Mouse (Mus musculus) hindbrain, embryonic 13.5 days (tissue): Measurements from ENCODE around the gene Cartpt. TPM values are rescaled to one million over a fixed set of nuclear protein-coding genes. Genes with fewer than 3 reads are reported as not detected.

ENCODE experiments used
- ATAC-seq: fragments of 200-750 bp; cut with Nextera tagmentation; 2 replicates; pipeline ENCODE4 v1.8.0; 2017; ENCODE audit warnings: moderate TSS enrichment; ENCODE audit not compliant: low FRiP score
- H3K27ac ChIP-seq: fragments of 300-500 bp; sonication (generic); 2 replicates; pipeline ENCODE4 v1.5.1; 2015; ENCODE audit warnings: inconsistent platforms, mild to moderate bottlenecking, moderate library complexity
- H3K27me3 ChIP-seq: fragments of 300-500 bp; sonication (generic); 2 replicates; pipeline ENCODE4 v1.6.1; 2015; ENCODE audit warnings: mild to moderate bottlenecking, inconsistent platforms
- H3K36me3 ChIP-seq: fragments of 300-500 bp; sonication (generic); 2 replicates; pipeline ENCODE4 v1.6.1; 2015; ENCODE audit warnings: mild to moderate bottlenecking, inconsistent platforms
- H3K4me1 ChIP-seq: fragments of 300-500 bp; sonication (generic); replicated peaks from 2 replicates; pipeline ENCODE4 v1.6.1; 2015; ENCODE audit warnings: inconsistent platforms
- H3K4me2 ChIP-seq: fragments of 300-500 bp; sonication (generic); 2 replicates; pipeline ENCODE4 v1.6.1; 2015; ENCODE audit warnings: inconsistent platforms, mild to moderate bottlenecking, moderate library complexity
- H3K4me3 ChIP-seq: fragments of 300-500 bp; sonication (generic); 2 replicates; pipeline ENCODE4 v1.5.1; 2015; ENCODE audit warnings: mild to moderate bottlenecking, inconsistent platforms
- H3K9ac ChIP-seq: fragments of 300-500 bp; sonication (generic); 2 replicates; pipeline ENCODE4 v1.6.1; 2015; ENCODE audit warnings: mild to moderate bottlenecking, inconsistent platforms
- H3K9me3 ChIP-seq: fragments of 300-500 bp; sonication (generic); 2 replicates; pipeline ENCODE4 v1.6.1; 2016; ENCODE audit warnings: inconsistent platforms
- WGBS: fragments of 180-500 bp; shearing (Covaris S2); methylation state at CpG from one replicate; pipeline ENCODE4 v1.1.7; 2015; 5-methylcytosine and 5-hydroxymethylcytosine counted together
- polyA plus RNA-seq: library from polyadenylated mRNA; unstranded; fragments of >200 nt; fragmentation: Nextera tagmentation; extraction: Ambion mirVana; gene quantifications from 2 replicates; pipeline ENCODE4 v1.2.1, GENCODE M21; 2015

The Cartpt gene
- 18.8 and 24.4 TPM in 2 replicates for polyA plus RNA-seq

DNA sequence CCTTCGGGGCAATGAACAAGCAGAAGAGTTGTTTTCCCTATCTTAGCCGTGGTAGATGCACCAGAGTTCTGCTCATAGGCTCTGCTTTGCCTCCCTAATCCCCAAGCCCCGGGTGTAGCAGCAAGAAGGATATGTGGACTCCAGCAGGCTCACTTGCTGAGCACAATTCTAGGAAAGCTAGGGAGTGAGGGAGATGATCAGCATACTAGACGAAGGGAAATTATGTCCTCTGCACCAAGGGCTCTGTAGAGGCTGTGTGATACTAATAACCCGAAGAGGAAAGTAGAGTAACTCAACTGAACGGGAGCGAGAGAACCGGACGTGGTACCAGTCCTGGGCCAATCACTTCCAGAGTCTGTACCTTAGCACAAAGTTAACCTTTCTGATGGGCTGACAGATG lies at the start of gene Cartpt:
Gene Cartpt (minus strand): TSS at position 127 of the 400 bp plus-strand sequence.
- Histone ChIP-seq H3K4me2 (peak within 1 kb of the TSS; percentile 71), H3K27me3 (peaks cover 45% of the 10 kb centered on the region), H3K4me1 (peaks cover 17% of the 10 kb centered on the region), H3K9ac (peak within 1 kb of the TSS; percentile 64), H3K4me3 (peak within 1 kb of the TSS; percentile 43), H3K9me3 (no peaks in the 10 kb centered on the region), H3K27ac (no peak within 1 kb of the TSS), H3K36me3 (no peaks in the 10 kb centered on the region)
- ATAC-seq, result peak; percentile 32; the same call in 1 of the 2 replicates
- WGBS, result 37% methylated on average over 9 of the region's 9 CpGs

DNA sequence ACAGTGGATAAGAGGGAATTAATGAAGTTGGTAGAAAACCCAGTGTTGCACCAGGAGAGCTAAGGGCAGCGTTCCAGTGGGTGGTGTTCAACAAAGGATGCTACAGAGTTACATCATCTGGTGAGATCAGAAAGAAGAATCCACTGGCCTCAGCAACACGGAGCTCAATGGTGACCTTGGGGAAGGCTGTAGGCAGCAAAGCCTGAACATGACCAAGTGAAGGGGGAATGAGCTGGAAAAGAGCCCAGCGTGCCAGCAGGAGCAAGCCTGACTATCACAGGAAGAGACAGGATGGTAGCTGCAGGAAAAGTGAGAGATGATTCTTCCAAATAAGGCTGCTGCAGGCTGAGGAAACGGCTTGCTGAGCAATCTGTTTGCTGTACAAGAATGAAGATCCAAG lies 46.5 kb upstream of the Cartpt start:
- no peak for ATAC-seq
- H3K27ac ChIP-seq, result no peak overlapping the region
- no peaks in the 10 kb centered on the region for H3K27me3 ChIP-seq
- 82% methylated on average over 4 of the region's 4 CpGs for WGBS
- no peaks in the 10 kb centered on the region for H3K4me1 ChIP-seq
- peaks cover 16% of the 10 kb centered on the region for H3K36me3 ChIP-seq
- no peaks in the 10 kb centered on the region for H3K9me3 ChIP-seq
- no peak overlapping the region for H3K4me2 ChIP-seq
- no peak overlapping the region for H3K9ac ChIP-seq
- H3K4me3 ChIP-seq, result no peak overlapping the region

DNA sequence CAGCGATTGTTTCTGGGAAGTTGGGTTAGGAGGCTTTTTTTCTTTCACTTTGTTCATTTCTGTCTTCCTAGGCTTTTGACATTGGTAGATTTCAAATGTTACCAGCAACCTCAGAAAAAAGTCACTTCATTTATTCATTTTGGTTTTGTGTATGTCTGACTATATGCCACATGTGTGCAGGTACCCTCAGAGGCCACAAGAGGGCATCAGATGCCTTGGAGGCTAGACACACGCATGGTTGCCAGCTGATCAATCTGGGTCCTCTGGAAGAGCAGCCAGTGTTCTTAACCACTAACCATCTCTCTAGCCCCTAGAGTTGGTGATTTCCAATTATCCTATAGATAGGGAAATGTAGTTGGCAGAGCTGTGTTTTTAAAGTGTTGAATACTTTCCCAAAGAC lies 42.6 kb upstream of the Cartpt start:
- ATAC-seq, result no peak
- no peak overlapping the region for H3K4me2 ChIP-seq
- H3K9me3 ChIP-seq, result no peaks in the 10 kb centered on the region
- H3K4me1 ChIP-seq, result peaks cover 28% of the 10 kb centered on the region
- H3K9ac ChIP-seq, result no peak overlapping the region
- no peaks in the 10 kb centered on the region for H3K27me3 ChIP-seq
- no peak overlapping the region for H3K4me3 ChIP-seq
- H3K27ac ChIP-seq, result no peak overlapping the region
- 94% methylated on average over 2 of the region's 2 CpGs for WGBS
- peaks cover 10% of the 10 kb centered on the region for H3K36me3 ChIP-seq

DNA sequence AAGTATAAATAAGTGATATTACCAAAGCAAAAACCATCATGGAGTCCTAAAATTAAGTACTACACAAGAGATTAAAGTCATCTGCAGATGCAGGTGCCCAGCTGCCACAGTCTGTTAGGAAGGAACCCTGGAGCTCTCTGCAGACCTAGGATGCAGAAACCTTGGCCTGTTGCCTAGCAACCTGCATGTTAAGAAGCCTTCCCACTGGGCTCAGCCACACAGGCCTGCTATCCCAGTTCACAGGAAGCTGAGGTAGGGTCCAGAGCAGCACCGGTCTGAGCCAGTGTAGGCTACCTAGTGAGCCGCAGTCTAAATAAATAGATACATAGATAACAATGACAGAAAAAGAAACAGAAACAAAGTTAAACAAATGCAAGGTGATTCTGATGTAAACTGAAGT lies 39.7 kb upstream of the Cartpt start:
- Histone ChIP-seq H3K9ac (0 out of 2 replicates have a peak overlapping the region, but pooled peaks have one; percentile 24), H3K4me2 (no peak overlapping the region), H3K4me1 (peaks cover 33% of the 10 kb centered on the region), H3K27ac (peak overlapping the region; percentile 64; the same call in 1 of the 2 replicates), H3K4me3 (no peak overlapping the region), H3K9me3 (no peaks in the 10 kb centered on the region), H3K27me3 (no peaks in the 10 kb centered on the region), H3K36me3 (no peaks in the 10 kb centered on the region; the same call in 1 of the 2 replicates)
- peak; percentile 88 for ATAC-seq
- 6% methylated on average over 2 of the region's 2 CpGs for WGBS

DNA sequence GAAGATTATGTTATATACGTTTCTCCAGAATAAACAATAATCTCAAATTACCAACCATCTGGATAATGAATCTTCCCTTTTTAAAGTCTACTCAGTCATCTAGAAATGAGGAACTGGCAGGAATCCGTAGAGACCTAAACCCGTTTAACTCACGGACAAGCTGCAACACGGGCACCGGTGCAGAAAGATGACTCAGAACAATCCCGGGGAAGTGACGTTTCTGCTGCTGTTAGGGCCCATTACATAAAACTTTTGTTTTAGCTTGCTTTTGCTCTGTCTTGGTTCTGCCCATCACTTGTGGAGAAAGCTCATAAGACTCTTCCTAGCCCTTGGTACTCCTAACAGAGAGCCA lies 38.4 kb upstream of the Cartpt start:
- Histone ChIP-seq H3K27me3 (no peaks in the 10 kb centered on the region), H3K4me1 (peaks cover 33% of the 10 kb centered on the region), H3K9me3 (no peaks in the 10 kb centered on the region), H3K4me3 (no peak overlapping the region), H3K27ac (peak overlapping the region; percentile 58), H3K9ac (no peak overlapping the region), H3K36me3 (no peaks in the 10 kb centered on the region; the same call in 1 of the 2 replicates), H3K4me2 (peak overlapping the region; percentile 13; the same call in 1 of the 2 replicates)
- ATAC-seq, result no peak
- WGBS, result 43% methylated on average over 8 of the region's 8 CpGs

DNA sequence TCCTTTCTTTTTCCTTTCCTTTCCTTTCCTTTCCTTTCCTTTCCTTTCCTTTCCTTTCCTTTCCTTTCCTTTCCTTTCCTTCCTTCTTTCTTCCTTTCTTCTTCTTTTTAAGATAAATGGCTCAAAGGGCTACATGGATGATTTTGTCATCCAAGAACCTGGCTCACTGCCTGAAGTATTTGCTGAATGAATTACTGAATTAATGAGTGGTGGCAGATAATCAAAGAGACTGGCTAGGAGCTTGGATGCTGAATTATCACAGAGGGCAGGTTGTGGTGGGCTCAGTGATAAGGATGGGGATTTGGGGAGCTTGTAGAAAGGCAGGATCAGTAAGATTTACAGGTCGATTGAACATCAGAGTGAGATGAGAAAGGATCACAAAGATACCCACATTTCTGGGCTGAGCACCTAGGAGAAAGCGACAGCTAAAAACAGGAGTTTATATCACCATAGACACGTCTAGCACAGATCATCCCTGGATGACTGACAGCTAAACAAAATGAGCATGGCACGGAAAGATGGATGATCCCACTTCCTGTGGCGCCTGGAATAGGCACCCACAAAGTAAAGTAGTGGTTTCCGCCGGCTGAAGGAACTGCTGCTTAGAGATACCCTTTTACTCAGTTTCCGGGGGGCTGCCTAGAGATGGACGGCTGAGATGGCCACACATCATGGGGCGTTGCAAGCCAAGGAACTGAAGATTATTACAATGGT lies 37.9 kb upstream of the Cartpt start:
- Histone ChIP-seq H3K4me3 (no peak overlapping the region), H3K9ac (no peak overlapping the region), H3K27me3 (no peaks in the 10 kb centered on the region), H3K9me3 (no peaks in the 10 kb centered on the region), H3K27ac (peak overlapping the region; percentile 58), H3K4me2 (peak overlapping the region; percentile 13; the same call in 1 of the 2 replicates), H3K36me3 (no peaks in the 10 kb centered on the region; the same call in 1 of the 2 replicates), H3K4me1 (peaks cover 33% of the 10 kb centered on the region)
- ATAC-seq, result no peak
- WGBS, result 69% methylated on average over 10 of the region's 10 CpGs

DNA sequence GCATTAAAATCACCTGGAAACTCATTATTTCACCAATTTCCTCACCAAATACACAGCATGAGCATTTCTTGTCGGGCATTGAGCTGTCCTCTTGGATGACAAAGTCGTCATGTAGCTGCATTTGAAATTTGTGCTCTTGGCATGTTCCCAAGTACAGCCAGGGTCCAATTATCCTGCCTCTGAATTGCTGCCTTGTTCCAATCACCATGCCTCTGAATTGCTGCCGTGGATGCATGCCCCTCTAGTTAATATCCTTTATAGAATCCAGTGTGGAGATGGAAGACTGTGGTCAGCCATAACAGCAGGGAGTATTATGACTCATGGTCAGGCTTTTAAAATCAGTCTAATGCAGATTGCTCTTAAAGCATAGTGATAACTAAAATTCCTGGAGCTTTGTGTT lies 36.9 kb upstream of the Cartpt start:
- peaks cover 33% of the 10 kb centered on the region for H3K4me1 ChIP-seq
- H3K9me3 ChIP-seq, result no peaks in the 10 kb centered on the region
- WGBS, result 32% methylated on average over 3 of the region's 3 CpGs
- no peak overlapping the region for H3K4me2 ChIP-seq
- H3K4me3 ChIP-seq, result no peak overlapping the region
- no peak for ATAC-seq
- H3K27ac ChIP-seq, result peak overlapping the region; percentile 35
- no peak overlapping the region for H3K9ac ChIP-seq
- H3K36me3 ChIP-seq, result no peaks in the 10 kb centered on the region; the same call in 1 of the 2 replicates
- no peaks in the 10 kb centered on the region for H3K27me3 ChIP-seq

DNA sequence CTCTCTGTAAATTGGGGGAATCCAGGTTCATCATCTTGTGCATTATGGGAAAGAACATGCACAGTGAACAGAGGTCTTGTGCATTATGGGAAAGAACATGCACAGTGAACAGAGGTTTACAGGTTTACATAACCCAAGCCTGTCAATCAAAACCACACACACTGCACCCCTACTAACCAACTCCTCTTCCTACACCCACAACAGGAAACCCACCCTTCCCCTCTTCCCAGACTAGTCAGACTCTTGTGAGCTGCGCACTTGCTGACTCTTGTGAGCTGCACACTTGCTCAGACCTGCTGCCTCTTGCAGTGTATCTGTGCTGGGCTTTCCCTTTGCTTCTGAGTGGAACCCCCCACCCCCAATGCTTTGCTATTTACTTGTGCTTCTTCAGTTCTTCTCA lies 31.5 kb upstream of the Cartpt start:
- no peak for ATAC-seq
- H3K36me3 ChIP-seq, result no peaks in the 10 kb centered on the region
- H3K27me3 ChIP-seq, result no peaks in the 10 kb centered on the region
- no peaks in the 10 kb centered on the region for H3K9me3 ChIP-seq
- no peak overlapping the region for H3K9ac ChIP-seq
- 84% methylated on average over 1 of the region's 1 CpGs for WGBS
- peaks cover 9% of the 10 kb centered on the region for H3K4me1 ChIP-seq
- no peak overlapping the region for H3K4me2 ChIP-seq
- no peak overlapping the region for H3K27ac ChIP-seq
- H3K4me3 ChIP-seq, result no peak overlapping the region

DNA sequence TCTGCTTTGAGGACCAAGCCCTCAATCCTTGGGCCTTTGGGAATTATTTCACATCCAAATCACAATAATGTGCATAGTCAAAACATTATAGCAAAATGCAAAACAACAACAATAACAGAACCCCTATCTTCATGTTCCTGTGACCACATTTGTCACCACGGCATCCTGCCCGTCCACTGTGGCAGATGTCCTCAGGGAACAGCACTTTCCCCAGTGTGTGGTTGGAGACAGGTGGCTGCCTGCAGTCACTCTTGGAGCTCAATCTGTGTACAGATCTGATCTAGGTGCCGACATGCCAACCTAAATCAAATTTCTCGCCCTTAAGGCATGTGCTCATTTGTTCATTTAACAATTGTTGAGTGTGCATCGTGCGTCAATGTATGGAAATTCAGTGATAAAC lies 30.6 kb upstream of the Cartpt start:
- no peak overlapping the region for H3K9ac ChIP-seq
- no peaks in the 10 kb centered on the region for H3K27me3 ChIP-seq
- no peaks in the 10 kb centered on the region for H3K36me3 ChIP-seq
- H3K4me3 ChIP-seq, result no peak overlapping the region
- H3K27ac ChIP-seq, result no peak overlapping the region
- peaks cover 18% of the 10 kb centered on the region for H3K4me1 ChIP-seq
- H3K4me2 ChIP-seq, result no peak overlapping the region
- 67% methylated on average over 6 of the region's 6 CpGs for WGBS
- ATAC-seq, result no peak
- H3K9me3 ChIP-seq, result no peaks in the 10 kb centered on the region

DNA sequence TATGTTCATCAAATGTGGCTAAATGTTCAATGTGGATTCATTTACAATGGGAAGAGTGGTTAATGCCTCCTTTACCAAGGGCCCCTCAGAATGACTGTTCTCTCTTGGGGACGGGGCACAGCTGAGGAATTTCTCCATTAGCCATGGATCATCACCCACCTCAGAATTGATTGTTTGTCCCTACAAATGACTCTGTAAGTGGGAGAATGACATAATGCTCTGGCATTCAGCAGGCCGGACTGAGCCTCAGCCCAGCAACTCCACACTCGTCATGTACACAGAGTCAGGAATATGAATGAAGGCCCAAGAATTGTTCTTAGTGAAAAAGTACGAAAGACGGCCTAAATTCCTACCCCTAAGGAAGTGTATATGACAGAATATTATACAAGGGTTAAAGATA lies 25.4 kb upstream of the Cartpt start:
- WGBS, result 21% methylated on average over 5 of the region's 5 CpGs
- Histone ChIP-seq H3K4me2 (no peak overlapping the region), H3K9me3 (no peaks in the 10 kb centered on the region), H3K4me1 (peaks cover 29% of the 10 kb centered on the region), H3K27me3 (no peaks in the 10 kb centered on the region), H3K4me3 (no peak overlapping the region), H3K36me3 (no peaks in the 10 kb centered on the region), H3K9ac (no peak overlapping the region), H3K27ac (no peak overlapping the region)
- peak; percentile 69; the same call in 1 of the 2 replicates for ATAC-seq

DNA sequence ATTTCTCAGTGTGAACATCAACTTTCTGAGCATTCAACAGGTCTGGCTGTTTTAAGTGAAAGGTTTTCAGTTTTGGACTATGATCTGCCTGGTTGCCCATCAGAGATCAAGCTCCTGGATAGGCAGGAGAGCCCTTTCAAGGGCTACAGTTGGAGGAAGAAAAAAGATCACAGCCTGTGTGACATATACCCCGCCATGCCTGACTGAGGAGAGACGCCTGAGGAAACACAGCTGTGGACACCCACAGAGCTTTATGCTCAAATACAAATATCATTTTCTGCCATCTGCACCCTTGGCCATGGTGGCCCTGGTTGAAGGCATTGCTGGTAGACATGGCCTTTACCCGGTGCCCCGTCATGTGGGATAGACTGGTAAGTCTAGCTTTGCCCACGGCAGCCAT lies 14.7 kb upstream of the Cartpt start:
- ATAC-seq, result no peak
- 79% methylated on average over 5 of the region's 5 CpGs for WGBS

DNA sequence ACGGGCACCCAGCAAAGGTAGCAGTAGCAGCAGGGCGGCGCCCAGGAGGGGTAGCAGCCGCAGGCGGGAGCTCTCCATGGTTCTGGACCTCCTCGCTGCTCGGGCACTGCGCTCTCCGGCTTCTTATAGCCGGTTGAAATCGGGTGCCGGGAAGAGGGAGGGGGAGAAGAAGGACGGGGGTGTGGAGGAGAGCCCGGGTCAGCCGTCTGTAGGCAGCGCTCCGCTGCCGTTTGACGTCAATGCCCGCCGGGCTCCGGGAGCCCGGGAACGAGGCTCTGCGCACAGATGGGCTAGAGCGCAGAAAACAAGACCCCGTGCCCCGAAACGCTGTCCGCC lies 366 bp downstream of the Cartpt start:
- peak; percentile 71 for ATAC-seq
- H3K4me2 ChIP-seq, result peak overlapping the region; percentile 71
- under 1% methylated on average over 29 of the region's 30 CpGs for WGBS

More for the DNA sequence above, 14.7 kb upstream of the Cartpt start:
- H3K27me3 ChIP-seq, result no peaks in the 10 kb centered on the region
- H3K4me3 ChIP-seq, result no peak overlapping the region
- no peaks in the 10 kb centered on the region for H3K36me3 ChIP-seq
- no peak overlapping the region for H3K4me2 ChIP-seq
- H3K9me3 ChIP-seq, result no peaks in the 10 kb centered on the region
- H3K9ac ChIP-seq, result no peak overlapping the region
- no peak overlapping the region for H3K27ac ChIP-seq
- no peaks in the 10 kb centered on the region for H3K4me1 ChIP-seq

More for the DNA sequence above, 366 bp downstream of the Cartpt start:
- no peak overlapping the region for H3K27ac ChIP-seq
- H3K4me3 ChIP-seq, result peak overlapping the region; percentile 43
- H3K27me3 ChIP-seq, result peaks cover 45% of the 10 kb centered on the region
- no peaks in the 10 kb centered on the region for H3K36me3 ChIP-seq
- H3K4me1 ChIP-seq, result peaks cover 17% of the 10 kb centered on the region
- peak overlapping the region; percentile 64 for H3K9ac ChIP-seq
- H3K9me3 ChIP-seq, result no peaks in the 10 kb centered on the region
